Mouse (Mus musculus) ZHBTc4 (cell line): ENCODE measurements at regions not wholly inside any gene's neighbourhood (a gene's known extent, or its start where the extent isn't known, plus 50 kb on each side); places are given as distances from the start of the nearest gene placed in this dataset.

ENCODE experiments used
- DNase-seq: peaks from one replicate; pipeline ENCODE4 v3.0.0-alpha.2; 2011; ENCODE audit warnings: low read depth, low spot score

DNA sequence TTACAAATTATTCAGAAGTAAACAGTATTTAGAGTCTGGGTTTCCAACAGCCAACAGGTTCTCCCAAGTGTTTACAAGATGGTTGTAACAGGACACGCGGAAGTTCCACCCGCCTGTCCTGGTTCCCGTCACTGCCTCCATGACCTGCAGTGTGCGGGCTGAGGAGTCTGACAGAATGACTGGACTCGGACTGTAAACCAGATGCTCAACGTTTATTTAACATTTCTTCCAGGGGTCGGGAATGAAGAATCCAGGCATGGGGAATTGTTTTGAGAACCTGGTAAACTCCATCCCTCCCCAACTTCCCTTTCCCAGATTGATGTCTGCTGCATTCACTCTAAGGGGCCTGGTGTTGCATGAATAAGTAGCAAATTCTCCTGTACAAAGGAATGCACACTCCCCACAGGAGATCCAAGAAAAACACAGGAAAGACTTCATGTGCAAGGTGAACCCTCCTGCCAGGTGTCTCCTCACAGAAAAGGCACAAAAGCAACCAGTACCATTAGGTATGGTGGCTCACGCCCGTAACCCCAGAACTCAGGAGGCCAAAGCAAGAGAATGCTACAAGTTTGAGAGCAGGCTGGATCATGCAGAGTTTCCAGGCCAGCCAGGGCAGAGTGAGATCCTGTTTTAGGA, 151.1 kb upstream of the Irf2bp2 start:
- peak; percentile 21 for DNase-seq

DNA sequence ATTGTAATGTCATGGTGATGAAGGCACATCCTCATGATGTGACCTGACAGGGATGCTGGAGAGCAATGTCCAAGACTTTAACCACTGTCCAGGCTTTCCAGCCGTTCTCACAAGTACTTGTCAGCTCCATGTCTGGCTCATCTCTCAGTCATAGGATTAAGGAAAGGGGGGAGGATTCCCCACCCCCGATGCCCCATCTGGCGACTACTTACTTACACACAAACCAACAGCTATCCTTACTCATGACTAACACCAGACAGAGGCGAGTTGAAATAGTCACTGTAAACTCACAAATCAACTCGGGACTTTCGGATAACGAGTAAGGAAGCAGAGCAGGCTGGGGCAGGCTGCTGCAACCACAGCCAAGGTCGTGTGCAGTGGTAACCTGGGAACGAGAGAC, 149.5 kb upstream of the Irf2bp2 start:
- no peak for DNase-seq

DNA sequence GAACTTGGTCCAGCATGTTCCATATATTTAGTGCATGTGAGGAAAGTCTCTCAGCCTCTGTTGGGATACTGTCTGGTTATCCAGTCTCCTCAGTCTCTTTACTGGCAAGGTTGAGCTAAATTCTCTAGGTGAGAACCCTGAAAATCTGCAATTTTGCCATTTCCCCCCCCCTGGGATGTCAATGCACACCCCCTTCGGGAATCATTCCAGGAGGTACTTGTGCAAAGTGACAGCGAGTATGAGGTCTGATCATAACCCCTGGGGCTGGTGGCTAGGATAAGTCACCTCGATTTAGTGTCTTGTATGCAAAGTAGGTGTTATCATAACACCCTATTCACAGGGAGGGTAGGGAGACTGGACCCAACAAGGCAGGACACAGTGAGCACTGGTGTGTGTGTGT, 148.3 kb upstream of the Irf2bp2 start:
- no peak for DNase-seq

DNA sequence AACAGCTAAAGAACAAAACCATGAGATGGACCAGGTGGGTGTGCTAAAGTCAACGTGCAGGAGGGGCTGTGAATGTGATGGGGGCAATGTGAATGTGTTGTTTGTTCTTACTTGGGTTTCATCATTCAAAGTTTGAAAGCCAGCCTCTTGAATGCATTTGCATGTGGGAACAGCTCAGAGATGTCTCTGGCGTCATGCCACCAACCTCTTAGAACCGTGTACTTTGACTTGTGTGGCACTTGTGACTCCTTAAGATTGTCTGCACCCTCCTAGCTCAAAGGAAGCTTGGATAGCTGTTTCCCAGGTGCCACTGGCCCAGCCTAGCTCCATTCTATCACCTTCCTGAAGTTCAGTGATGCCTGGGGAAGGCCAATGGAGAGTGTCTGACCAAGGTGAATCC, 147.2 kb upstream of the Irf2bp2 start:
- no peak for DNase-seq

DNA sequence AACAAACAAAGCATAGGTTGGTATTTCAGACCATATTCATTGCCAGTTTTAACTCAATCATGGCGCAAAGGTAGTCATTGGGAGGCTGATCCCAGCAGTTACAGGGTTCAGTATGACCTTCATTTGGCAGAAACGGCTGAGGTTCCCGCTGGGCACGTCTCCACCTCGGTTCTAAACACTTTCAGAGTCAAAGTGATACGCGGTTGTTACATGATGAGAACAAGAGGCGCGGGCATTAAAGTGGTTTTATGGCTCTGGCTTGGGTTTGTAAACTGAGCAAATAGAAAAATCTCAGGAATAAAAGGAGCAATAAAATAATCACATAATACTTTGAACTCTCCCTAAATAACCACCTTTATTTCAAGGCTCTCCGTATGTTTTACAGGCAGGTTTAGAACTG, 146.0 kb upstream of the Irf2bp2 start:
- no peak for DNase-seq

DNA sequence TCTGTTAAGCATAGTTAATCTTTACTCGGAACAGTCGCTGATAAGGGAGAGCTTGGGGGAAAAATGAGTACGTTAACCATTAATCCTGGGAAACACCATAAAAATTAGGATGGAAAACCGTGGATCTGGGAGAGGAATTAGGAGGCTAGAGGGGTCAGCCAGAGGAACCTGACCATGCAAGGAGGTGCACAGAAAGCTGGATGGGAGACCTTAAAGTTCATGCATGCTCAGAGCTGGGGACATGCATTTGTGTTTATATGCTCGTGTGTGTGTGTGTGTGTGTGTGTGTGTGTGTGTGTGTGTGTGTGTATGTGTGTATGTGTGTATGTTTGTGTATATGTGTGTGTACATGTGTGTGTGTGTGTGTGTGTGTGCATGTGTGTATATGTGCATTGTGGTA, 143.2 kb upstream of the Irf2bp2 start:
- no peak for DNase-seq

DNA sequence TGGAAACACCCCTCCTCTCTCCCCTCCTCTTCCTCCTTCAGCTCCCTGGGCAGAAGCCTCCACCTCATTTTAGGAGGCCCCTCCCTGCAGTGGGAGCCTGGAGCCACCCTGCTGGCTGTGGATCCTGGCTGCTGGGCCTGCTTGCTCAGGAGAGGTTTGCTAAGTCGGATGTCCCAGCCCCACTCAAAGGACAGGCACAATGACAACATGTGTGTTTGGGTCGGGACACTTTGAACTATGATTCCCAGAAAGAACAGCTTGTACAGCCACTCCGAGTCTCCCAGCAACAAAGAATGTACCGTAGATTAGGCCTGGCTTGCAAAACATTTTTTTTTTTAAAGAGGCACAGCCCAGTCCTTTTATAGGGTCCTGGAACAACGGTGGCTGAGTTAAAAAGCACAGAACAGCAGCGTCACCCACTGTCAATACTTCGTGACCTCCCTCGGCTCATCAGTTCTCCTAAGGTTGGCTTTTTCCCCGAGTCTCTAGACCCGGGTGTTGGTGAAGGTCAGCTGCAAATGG, 142.7 kb upstream of the Irf2bp2 start:
- DNase-seq = peak; percentile 8

DNA sequence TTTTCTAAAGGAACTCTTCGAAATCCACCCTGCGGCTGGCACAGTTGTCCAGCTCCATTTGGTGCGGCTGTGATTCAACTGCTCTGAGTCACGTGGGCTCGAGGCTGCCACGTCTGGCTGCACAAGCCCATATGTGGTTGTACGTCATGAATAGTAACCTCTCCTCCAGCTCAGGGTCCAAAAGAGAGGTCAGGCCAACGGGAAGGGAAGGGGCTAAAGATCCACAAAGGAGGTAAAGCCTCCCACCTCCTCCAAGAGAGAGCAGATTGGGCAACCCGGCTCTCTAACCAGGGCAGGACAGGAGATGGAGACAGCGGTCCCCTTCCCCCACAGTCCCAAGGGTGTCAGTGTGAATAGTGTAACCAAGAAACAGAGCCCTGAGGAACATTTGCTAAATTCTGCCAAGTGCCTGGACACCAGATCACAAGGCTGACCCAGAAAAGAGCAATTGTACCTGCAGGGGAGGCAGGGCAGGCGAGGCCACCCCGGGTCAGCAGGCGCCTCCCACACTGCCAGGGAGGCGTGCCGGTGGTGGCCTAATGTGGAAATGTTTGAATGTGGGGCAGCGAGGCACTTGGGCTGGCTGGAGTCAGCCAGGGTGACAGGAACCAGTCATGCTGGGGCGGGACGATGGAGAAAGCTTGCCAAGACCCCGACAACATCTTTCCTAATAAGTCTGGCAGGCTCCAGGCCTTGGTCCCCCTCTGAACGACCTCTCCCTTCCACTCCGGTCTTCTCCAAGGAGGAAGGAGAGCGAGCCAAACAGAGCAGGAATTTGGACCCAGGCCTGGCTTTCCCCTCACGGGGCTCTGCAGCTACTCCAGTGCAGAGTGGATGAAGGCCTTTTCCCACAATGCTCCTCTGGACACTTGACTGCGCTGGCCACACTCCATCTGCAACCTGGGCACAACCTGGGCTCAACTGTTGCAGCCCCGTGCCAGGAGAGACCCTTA, 142.0 kb upstream of the Irf2bp2 start:
- DNase-seq = peak; percentile 11

DNA sequence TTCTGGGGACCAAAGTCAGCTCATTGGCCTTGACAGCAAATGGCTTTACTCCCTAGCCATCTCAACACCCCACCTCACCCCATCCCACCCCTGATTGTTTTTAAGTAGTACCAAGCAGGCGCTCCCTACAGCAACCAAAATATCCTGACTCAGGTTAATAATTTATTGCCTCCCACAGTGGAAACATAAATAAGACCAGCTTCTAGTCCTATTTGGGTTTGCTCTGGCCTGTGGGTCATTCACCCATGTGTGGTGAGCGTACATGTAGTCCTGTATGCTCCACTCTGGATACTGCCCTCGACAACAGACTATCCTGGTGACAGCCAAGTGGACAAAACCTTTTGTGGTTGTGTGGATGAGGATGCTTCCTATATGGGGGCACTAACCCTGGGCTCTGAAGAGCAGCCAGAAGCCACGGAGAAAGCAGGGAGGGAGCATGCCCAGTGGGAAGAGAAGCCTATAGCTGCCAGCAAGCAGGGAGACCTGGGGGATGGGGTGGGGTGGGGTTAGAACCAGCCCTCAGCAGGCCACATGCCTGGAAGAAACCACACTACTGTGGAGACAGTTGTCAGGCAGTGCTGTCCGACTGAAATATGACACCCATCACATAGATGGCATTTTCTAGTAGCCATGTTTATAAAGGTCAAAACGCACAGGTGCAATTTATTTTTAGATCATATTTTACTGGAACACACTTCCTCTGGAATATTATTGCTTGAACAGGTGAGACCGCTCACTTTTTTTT, 141.1 kb upstream of the Irf2bp2 start:
- DNase-seq = peak; percentile 22

DNA sequence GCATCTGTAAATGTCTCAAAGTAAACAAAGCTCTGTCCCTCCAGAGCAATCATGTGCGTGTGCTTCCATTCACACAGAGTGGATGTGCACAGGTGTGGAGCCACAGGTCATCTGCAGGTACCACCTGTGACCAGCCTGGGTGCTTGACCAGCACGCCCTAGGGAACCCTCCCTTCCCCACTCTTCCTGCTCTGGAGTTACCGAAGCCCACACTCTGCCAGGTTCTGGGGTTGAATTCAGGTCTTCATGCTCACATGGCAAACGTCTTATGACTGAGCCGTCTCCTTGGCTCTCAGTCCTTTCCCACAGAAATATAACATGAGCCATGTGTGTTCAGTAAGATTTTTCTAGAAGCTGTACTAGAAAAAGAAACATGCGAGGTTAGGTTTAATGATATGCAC, 140.0 kb upstream of the Irf2bp2 start:
- no peak for DNase-seq

DNA sequence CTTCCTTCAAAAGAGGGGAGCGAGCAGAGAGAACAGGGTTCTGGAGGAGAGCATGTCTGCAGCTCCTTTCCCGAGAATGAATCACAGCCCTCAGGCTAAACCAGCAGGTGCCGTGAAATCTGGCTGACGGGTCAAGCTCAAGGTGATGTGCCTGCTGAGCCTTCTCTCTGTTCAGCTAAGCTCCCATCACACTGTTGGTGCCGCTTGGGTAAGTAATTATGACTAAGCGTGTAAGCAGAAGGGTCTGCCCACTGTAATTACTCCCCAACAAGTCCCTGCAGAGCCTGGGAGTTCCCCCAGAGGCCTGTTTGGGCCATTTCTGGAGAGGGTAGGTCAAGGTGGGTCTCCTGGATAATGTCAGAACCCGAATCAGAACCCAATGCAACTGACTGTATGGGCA, 139.5 kb upstream of the Irf2bp2 start:
- peak; percentile 11 for DNase-seq

DNA sequence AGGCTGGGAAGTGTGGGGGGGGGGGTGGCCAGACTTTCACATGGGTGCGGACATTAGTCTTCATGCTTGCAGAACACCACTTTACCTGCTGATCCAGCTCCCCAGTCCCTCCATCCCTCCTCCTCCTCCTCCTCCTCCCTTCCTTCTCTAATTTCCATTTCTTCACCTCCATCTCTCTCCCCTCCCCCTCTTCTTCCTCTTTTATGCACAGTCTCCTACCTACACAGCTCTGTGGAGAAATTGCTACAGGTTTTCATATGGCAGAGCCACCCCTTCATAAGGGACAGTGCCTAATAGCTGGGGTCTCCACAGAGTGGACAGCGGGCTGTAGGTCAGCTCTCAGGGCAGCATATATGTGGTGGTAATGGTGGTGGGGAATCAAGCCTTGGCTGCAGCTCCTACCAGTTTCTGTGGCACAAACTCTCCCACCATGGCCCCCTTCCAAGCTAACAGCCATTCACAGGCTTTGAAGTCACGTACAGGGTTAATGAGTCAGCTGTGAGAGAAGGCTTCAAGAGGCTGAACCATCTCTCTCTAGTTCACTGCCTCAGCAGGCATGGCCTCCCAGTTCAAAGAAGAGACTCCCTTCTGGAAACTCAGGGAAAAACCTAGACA, 136.3 kb upstream of the Irf2bp2 start:
- no peak for DNase-seq

DNA sequence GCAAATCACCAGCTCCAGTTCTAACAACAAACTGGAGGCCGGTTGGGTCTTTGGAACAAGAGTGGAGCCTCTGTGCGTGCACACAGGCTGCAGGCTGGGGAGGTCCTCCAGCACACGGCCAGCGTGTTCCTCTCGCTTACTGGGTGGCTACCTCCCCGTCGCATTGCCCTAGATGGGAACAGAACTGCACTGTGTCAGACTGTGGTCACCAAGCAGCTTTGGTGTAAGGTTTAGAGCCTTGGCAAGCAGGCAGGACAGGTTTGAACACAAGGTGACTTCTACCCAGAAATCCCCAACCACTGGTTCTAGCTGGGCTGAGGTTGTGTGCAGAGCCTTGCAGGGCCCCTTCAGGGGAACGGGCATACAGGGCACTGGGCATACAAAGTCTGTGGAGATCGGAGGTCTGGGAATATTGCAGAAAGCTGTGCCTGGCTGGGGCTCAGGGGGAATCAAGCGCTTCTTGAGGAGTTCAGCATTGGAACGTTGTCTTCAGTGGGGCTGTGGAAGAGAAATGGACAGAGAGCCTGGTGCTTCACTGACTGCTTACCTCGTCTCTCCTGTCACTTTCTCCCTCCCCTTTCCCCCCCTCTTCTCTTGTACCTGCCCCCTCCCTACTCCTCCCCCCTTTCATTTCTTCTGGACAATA, 135.3 kb upstream of the Irf2bp2 start:
- no peak for DNase-seq

DNA sequence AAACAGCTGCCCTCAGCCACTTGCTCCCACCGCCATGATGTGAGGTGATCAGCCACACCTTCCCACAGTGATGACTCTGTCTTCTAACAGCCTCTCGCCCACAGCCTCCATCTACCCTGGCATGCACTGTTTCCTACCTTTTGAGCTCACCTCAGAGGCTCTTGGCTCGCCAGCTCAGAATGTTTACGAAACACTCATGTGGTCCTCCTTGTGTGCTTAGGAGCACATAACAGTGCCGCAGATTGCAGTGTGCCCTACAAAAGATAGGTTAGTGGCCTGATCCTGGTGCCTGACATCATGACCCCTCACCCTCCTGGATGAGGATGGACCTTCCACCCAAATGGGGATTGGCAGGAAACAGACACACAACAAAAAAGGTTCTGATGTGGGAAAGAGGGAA, 134.3 kb upstream of the Irf2bp2 start:
- no peak for DNase-seq

DNA sequence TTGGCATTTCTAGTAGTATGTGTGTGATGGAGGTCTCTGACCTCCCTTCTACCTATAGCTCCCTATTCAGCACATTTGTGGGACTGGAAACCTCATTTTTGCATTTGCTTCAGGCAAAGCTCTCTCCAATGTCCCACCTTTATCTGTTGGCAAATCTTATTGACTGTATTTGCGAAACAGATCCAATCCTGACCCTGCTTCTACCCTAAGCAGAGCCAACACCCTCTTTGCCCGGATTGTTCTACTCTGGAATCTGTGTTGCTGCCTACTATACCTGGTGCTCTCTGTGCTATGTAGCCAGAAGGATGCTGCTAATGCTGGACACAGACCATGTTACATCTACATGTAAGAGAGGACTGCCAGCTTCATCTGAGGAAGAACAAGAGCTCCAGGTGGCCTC, 133.3 kb upstream of the Irf2bp2 start:
- DNase-seq = no peak

DNA sequence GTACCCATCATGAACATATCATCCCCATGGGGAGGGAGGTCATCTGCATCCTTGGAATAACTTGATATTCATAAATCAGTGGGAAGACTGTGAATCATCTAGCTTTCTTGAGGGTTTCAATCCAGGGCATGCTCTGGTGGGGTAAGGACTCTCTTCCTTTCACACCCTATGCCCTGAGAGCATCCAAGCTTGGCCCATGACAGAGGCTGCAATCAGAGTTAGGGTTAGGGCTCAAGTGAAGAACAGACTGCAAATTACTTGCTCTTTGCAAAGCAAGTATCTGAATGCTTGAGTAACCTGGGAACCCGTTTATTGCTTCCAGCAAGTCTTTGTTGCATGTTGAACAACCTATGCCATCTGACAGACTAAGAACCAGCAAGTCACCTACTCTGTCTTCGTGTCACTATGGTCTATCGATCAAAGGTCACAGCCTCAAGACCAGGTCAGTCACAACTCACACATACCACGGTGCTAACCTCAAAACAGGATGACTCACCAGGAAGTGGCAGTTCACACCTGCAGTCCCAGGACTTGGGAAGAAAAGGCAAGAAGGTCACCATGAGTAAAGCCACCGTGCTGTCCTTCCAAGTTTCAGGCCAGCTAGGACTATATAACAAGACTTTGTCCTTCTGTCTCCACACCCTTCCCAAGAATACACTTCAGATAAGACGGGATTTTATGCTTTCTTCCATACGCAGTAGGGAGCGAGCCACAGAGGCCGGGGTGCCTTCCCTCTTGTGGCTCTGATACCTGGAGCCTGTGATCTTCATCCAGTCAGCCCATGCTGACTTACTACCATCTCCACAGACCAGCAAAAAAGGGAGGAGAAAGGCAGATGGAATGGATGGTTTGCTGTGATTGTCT, 129.7 kb upstream of the Irf2bp2 start:
- no peak for DNase-seq

DNA sequence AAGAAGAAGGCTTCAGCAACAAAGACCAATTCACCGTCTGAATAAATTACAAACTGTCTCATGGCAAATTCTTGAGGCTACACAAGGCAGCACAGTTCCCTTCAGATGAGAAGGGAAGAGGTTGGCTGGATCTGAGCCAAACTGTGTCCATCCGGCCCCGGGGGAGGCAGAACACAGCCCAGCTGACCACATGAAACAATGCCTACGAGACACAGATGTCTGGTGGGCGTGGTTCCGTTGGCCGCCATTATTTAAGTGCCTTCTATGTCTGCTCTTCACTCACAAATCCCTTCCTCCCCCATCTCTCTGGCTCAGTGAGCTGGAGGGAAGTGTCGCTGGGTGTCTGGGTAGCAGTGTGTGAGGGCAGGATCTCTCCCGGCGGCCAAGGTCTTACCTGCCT, 127.8 kb upstream of the Irf2bp2 start:
- no peak for DNase-seq

DNA sequence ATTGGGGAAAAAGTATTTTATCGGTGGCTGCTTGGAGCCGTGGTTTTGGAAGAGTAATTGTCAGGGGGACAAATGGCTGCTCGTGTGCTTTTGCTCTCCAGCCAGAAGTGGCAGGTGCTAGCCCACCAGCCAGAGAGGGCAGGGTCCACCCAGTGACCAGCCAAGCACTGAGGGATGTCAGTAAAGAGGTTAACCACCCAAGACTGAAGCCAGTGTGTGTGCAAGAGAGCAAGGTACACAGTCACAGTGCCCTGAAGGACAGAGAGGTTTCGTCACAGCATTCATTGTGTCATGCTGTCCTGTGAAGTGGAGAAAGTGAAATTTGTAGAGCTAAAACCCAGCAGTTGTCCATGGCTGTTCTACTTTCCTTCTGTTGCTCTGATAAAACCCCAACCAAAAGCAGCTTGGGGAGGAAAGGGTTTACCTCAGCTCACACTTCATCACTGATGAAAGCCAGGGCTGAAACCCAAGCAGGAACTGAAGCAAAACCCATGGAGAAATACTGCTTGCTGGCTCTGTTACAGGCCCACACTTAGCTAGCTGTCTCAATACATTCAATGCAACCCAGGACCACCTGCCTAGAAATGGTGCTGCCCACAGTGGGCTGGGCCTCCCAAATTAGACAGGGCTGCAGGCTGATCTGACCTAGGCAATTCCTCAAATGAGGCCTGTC, 126.8 kb upstream of the Irf2bp2 start:
- no peak for DNase-seq

DNA sequence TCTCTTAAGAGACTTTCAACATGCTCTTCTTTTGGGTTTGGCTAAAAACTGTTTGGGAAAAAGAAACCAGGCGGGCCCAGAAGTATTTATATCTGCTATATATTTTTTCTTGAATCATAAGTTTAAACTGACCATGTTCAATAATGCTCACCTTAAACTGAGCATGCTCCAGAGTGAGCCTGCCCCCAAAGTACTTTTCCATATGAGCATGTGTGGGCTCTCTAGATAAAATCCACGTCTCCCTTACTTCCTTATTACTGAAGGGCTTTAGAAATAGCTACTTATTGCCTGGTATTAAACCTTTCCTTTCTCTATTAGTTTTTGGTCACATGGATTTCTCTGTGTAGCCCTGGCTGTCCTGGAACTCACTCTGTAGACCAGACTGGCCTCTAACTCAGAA, 126.0 kb upstream of the Irf2bp2 start:
- no peak for DNase-seq

DNA sequence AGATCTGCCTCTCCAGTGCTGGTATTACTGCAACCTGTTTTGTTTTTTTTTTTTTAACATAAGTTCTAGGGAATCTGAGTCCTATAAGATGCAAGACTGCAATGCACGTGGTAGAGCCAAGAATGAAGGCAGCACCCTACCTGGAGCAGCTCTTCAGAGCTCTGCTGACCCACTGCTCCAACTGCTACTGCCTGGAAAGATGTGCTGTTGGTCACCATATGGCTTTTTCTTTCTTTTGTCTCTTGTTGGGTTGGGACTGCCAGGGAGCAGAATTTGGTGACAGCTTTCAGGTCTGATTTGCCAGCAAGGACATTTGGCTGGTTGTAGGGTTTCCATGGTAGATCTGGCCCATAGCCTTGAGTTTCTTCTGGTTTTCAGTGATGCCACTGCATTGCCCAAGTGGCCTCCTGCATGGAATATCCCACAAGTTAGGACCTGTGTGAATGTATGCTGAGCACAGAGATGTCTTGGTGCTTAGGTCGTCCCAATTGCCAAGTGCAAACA, 123.9 kb upstream of the Irf2bp2 start:
- DNase-seq = no peak
